Mouse (Mus musculus): Measurements from ENCODE around the gene Slx4. TPM values are rescaled to one million over a fixed set of nuclear protein-coding genes. Genes with fewer than 3 reads are reported as not detected.
"Not testable (repeated sequence)": the region's sequence is repeated elsewhere in the genome, so short reads cannot be mapped to it uniquely, and the experiment has no call there.

The Slx4 gene
- polyA plus RNA-seq, 1 experiment from 2014 or later = 21.2 TPM

DNA sequence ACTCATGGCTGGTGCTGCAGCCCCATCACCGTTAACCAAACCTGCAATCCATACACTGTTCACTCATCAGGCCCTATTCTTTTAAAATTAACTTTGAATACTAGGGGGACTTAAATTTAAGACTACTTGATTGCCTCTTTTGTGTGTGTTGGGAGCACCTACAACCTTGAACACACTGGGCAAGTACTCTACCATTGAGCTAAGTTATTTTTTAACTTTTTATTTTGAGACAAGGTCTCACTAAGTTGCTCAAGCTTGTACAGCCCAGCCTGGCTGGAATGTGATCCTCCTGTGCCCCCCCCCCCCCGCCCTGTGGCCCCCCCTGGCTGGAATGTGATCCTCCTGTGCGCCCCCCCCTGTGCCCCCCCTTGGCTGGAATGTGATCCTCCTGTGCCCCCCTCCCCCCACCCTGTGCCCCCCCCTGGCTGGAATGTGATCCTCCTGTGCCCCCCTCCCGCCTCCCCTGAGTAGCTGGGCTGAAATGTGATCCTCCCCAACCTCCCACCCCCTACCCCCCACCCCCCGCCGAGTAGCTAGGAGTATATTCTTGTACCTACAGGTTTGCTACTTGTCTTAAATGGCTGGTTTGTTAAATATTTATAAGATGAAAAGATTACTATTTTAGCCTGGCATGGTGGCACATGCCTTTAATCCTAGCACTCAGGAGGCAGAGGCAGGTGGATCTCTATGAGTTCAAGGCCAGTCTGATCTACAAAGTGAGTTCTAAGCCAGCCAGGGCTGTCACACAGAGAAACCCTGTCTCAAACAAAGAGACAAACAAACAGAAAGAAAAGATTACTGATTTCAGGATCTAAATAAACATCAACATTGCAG lies 28.1 kb upstream of the Slx4 start:
- Histone ChIP-seq H3K4me3 (no peak overlapping the region), H3K27ac (no peak overlapping the region), H3K4me2 (no peak overlapping the region), H3K27me3 (no peaks in the 10 kb centered on the region), H3K9me3 (no peaks in the 10 kb centered on the region; the same call in 1 of the 2 replicates), H3K9ac (no peak overlapping the region), H3K36me3 (peaks cover 9% of the 10 kb centered on the region), H3K4me1 (no peaks in the 10 kb centered on the region)
- no peak for ATAC-seq (ENCODE audit: insufficient number of reproducible peaks, insufficient read depth, low FRiP score, low TSS enrichment, low read depth)
- WGBS = 31% methylated on average over 4 of the region's 6 CpGs

DNA sequence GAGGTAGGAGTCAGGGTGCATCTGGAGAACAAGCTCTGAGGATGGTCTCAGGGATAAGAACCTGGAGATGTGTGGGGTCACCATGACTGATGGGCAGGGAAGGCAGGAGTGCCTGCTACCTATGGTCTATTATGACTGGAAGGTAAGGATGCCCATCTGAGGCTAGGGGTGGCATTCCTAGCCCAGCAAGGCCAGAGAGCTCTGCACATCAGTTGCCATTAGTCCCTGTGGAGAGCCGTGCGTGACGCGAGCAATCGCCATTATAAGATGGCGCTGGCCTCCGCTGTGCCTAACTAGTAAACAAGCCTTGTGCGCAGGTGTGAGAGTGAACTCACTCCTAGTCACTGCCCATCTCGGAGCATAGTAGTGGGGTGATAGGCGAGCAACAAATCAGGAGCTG lies 26.9 kb upstream of the Slx4 start:
- Histone ChIP-seq H3K27me3 (no peaks in the 10 kb centered on the region), H3K4me3 (no peak overlapping the region), H3K27ac (no peak overlapping the region), H3K36me3 (no peaks in the 10 kb centered on the region), H3K9me3 (no peaks in the 10 kb centered on the region; the same call in 1 of the 2 replicates), H3K4me1 (no peaks in the 10 kb centered on the region), H3K9ac (no peak overlapping the region), H3K4me2 (no peak overlapping the region)
- no peak for ATAC-seq (ENCODE audit: insufficient number of reproducible peaks, insufficient read depth, low FRiP score, low TSS enrichment, low read depth)
- 94% methylated on average over 10 of the region's 10 CpGs for WGBS

DNA sequence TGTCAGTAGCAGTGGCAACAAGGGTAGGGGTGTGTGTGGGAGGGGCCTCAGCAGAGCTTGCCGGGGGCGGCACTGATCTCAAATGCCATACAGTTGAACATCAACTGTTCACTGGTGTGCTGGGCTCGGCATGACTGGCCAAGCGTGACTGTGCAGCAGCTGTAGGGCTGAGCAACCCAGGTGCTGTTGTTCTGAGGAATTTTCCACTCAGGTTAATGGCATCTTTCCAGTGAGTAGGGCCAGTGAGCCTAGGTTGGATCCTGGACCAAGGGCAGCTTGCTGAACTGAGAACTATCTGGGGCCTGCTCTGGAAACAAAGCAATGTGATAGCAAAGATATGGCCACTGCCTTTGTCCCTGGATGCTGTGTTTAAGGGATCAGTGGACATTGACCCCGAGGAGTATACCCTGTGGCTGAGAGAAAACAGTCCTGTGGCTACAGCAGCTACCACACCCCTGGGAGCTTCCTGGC lies 25.8 kb upstream of the Slx4 start:
- H3K27ac ChIP-seq = no peak overlapping the region
- H3K4me1 ChIP-seq = no peaks in the 10 kb centered on the region
- no peak overlapping the region for H3K4me2 ChIP-seq
- no peak for ATAC-seq (ENCODE audit: insufficient number of reproducible peaks, insufficient read depth, low FRiP score, low TSS enrichment, low read depth)
- H3K9ac ChIP-seq = no peak overlapping the region
- H3K4me3 ChIP-seq = no peak overlapping the region
- H3K9me3 ChIP-seq = no peaks in the 10 kb centered on the region; the same call in 1 of the 2 replicates
- no peaks in the 10 kb centered on the region for H3K27me3 ChIP-seq
- H3K36me3 ChIP-seq = no peaks in the 10 kb centered on the region
- WGBS = 81% methylated on average over 5 of the region's 5 CpGs

DNA sequence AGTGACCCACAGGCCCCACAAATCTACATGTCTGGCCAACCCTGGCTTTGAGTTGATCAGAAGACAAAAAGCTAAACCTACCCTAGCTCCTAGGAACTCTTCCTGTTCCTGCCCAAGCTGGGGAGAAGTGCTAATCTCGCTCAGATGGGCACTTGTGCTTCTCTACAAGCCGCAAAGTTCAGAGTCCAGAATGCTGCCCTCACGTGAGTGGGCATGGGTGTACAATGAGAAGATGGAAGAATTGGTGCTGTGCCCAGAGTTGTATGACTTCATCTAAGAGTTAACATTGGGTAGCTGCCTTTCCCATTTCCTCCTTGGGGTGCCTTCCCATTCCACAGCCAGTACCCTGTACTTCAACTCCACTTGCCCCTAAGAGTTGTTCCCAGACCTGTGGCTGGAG lies 23.6 kb upstream of the Slx4 start:
- no peak overlapping the region for H3K27ac ChIP-seq

DNA sequence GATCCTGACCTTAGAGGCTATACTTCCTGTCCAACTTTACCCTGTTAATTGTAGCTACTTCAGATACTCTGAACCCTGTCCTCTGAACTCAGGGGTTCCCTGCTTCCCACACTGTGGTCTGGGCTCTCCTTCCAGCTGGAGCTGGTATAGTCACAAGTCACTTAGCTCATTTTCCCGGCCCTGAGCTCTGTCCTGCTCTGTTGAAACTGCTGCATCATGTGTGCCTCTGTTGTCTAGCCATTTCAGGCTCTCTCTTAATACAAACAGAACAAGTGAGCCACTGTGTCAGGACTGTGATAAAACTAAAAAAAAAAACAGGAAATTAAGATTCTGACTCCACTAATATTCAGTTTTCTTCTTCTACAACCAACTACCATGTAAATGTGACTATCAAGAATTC lies 23.1 kb upstream of the Slx4 start:
- Histone ChIP-seq H3K9ac (no peak overlapping the region), H3K4me3 (no peak overlapping the region), H3K4me1 (no peaks in the 10 kb centered on the region), H3K27me3 (no peaks in the 10 kb centered on the region), H3K27ac (no peak overlapping the region), H3K4me2 (no peak overlapping the region), H3K9me3 (no peaks in the 10 kb centered on the region), H3K36me3 (no peaks in the 10 kb centered on the region)
- no peak for ATAC-seq (ENCODE audit: insufficient number of reproducible peaks, insufficient read depth, low FRiP score, low TSS enrichment, low read depth)
- 50% methylated on average over 1 of the region's 1 CpGs for WGBS

More for the DNA sequence above, 23.6 kb upstream of the Slx4 start:
- ATAC-seq (ENCODE audit: insufficient number of reproducible peaks, insufficient read depth, low FRiP score, low TSS enrichment, low read depth) = no peak
- no peaks in the 10 kb centered on the region for H3K27me3 ChIP-seq
- no peaks in the 10 kb centered on the region for H3K9me3 ChIP-seq
- no peak overlapping the region for H3K9ac ChIP-seq
- H3K4me1 ChIP-seq = no peaks in the 10 kb centered on the region
- WGBS = 76% methylated on average over 3 of the region's 3 CpGs
- H3K4me2 ChIP-seq = no peak overlapping the region
- H3K4me3 ChIP-seq = no peak overlapping the region
- no peaks in the 10 kb centered on the region for H3K36me3 ChIP-seq

DNA sequence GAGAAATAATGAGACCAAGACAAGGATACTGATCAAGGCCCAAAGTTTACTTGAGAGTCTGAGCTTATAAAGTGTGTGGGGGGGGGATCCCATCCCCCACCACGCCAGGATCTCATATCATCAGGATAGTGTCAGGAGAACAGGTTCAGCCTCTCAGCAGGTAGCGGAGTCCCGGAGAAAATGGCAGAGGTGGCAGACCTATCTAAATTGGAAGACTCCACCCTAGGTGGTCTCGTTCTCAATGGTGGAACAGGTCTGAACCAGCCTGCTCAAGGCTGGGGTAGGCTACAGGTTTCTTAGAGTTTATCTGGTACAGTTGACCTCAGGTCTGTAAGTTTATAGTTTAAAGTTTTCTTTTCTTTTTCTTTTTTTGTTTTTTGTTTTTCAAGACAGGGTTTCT lies 19.1 kb upstream of the Slx4 start:
- Histone ChIP-seq H3K27me3 (no peaks in the 10 kb centered on the region), H3K4me2 (no peak overlapping the region), H3K4me3 (no peak overlapping the region), H3K9ac (no peak overlapping the region), H3K36me3 (no peaks in the 10 kb centered on the region), H3K9me3 (no peaks in the 10 kb centered on the region), H3K27ac (no peak overlapping the region), H3K4me1 (no peaks in the 10 kb centered on the region)
- 78% methylated on average over 4 of the region's 4 CpGs for WGBS
- ATAC-seq (ENCODE audit: insufficient number of reproducible peaks, insufficient read depth, low FRiP score, low TSS enrichment, low read depth) = no peak

DNA sequence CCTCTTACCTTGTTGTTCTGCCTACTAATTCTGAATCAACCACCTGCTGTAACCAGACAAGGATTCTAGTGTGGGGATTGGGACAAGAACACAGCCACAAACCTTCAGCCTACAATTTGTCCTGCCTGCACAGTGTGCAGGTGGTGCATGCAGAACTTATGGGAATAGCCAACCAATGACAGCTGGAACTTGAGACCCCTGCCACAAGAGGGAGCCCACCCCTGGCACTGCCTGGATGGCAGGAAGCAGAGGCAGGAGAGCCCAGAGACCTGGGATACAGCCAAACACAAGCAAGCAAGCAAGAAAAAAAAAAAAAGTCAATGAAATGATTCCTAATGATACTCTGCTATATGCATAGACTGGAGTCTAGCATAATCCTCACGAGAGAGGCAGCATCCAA lies 17.7 kb upstream of the Slx4 start:
- H3K27ac ChIP-seq = no peak overlapping the region
- no peaks in the 10 kb centered on the region for H3K36me3 ChIP-seq
- no peaks in the 10 kb centered on the region for H3K27me3 ChIP-seq
- H3K4me1 ChIP-seq = no peaks in the 10 kb centered on the region
- H3K4me2 ChIP-seq = no peak overlapping the region
- no peak overlapping the region for H3K4me3 ChIP-seq
- ATAC-seq (ENCODE audit: insufficient number of reproducible peaks, insufficient read depth, low FRiP score, low TSS enrichment, low read depth) = no peak
- H3K9ac ChIP-seq = no peak overlapping the region
- no peaks in the 10 kb centered on the region for H3K9me3 ChIP-seq
- 73% methylated on average over 1 of the region's 1 CpGs for WGBS

DNA sequence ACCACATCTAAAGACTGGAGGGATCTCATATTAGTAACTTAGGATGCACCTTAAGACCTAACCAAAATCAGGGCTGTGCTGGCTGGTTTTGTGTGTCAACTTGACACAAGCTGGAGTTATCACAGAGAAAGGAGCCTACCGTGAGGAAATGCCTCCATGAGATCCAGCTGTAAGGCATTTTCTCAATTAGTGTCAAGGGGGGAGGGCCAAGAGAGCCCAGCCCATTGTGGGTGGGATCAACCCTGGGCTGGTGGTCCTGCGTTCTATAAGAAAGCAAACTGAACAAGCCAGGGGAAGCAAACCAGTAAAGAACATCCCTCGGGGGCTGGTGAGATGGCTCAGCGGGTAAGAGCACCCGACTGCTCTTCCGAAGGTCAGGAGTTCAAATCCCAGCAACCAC lies 13.9 kb upstream of the Slx4 start:
- H3K4me2 ChIP-seq; H3K9ac ChIP-seq; H3K4me3 ChIP-seq; ATAC-seq (ENCODE audit: insufficient number of reproducible peaks, insufficient read depth, low FRiP score, low TSS enrichment, low read depth); H3K9me3 ChIP-seq; H3K36me3 ChIP-seq; H3K27me3 ChIP-seq; H3K4me1 ChIP-seq; H3K27ac ChIP-seq: not testable (repeated sequence)
- WGBS = 34% methylated on average over 6 of the region's 6 CpGs

DNA sequence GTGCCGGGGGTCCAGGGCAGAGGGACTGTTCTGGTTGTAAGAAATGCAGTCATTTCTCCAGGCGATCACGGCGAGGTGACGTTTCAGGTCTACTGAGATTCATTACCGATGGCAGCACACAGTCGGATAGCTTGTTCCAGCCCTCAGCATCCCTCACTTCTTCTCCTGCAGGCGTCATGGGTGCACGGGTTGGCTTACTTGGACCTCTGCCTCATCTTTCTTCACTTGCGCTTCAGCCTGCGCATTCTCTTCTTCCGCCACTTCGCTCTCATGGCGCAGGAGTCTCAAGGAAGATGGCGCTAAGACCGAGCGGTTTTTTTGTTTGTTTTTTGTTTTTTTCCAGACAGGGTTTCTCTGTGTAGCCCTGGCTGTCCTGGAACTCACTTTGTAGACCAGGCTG lies 13.2 kb upstream of the Slx4 start:
- H3K27ac ChIP-seq; H3K4me2 ChIP-seq; H3K9ac ChIP-seq; H3K4me3 ChIP-seq; H3K9me3 ChIP-seq; H3K36me3 ChIP-seq; H3K4me1 ChIP-seq; H3K27me3 ChIP-seq; ATAC-seq (ENCODE audit: insufficient number of reproducible peaks, insufficient read depth, low FRiP score, low TSS enrichment, low read depth): not testable (repeated sequence)
- 80% methylated on average over 17 of the region's 17 CpGs for WGBS

DNA sequence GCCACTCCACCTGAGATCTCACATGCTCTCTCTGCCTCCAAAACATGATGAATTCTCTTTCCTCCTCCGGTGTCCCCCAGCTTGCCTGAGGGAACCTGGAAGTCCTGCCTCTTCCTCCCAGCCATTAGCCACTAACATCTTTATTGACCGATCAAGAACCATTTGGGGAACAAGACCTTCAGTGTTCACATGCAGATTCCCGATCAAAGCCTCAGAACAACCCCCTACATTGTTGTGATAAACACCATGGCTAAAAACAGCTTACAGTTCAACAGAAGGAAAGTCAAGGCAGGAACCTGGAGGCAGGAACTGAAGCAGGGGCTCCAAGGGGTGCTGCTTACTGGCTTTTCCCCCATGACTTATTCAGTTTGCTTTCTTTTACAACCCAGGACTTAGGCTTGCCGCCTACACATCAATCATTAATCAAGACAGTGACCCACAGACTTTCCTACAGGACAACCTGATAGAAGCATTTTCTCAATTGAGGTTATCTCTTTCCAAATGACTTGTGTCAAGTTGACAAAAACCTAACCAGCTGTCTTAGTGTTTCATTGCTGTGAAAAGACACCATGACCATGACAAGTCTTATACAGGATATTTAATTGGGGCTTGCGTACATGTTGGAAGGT lies 10.6 kb upstream of the Slx4 start:
- no peaks in the 10 kb centered on the region for H3K9me3 ChIP-seq
- no peaks in the 10 kb centered on the region for H3K27me3 ChIP-seq
- H3K4me2 ChIP-seq = no peak overlapping the region
- H3K9ac ChIP-seq = no peak overlapping the region
- no peaks in the 10 kb centered on the region for H3K36me3 ChIP-seq
- H3K4me3 ChIP-seq = no peak overlapping the region
- WGBS = 77% methylated on average over 5 of the region's 5 CpGs
- ATAC-seq (ENCODE audit: insufficient number of reproducible peaks, insufficient read depth, low FRiP score, low TSS enrichment, low read depth) = no peak
- no peaks in the 10 kb centered on the region for H3K4me1 ChIP-seq
- H3K27ac ChIP-seq = no peak overlapping the region

DNA sequence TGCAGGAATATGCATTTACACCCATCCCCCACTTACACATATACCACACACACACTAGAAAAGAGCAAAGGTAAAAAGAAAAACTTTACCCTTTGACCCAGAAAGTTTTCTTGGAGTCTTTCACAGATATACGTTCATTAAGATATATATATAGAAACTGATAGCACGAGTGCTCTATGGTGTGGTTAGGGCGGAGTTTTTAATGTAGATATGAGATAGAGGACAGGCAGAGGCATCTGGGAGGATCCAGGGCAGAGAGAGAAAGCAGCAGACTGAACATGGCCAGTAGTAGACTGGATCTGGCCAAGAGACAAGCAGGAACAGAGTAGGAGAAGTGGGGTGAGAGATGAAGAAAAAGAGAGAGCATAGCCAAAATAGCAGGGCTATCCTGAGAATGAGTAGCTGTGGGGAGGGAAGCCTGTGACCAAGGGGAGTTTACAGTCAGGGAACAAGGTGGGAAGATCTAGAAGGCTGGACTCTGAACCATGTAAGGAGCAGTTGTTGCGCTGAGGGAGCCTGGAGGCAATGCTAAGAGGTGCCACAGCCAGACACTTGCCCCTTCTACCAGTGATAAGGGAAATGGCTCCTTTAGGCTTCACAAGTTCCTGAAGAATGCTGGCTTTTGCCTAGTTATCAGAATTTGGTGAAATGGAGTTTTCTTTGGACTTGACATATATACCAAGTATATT lies 9.5 kb upstream of the Slx4 start:
- WGBS = 66% methylated on average over 4 of the region's 4 CpGs
- no peak overlapping the region for H3K4me3 ChIP-seq
- H3K4me1 ChIP-seq = no peaks in the 10 kb centered on the region
- no peak overlapping the region for H3K27ac ChIP-seq
- no peaks in the 10 kb centered on the region for H3K27me3 ChIP-seq
- H3K9me3 ChIP-seq = no peaks in the 10 kb centered on the region
- H3K4me2 ChIP-seq = no peak overlapping the region
- no peaks in the 10 kb centered on the region for H3K36me3 ChIP-seq
- no peak overlapping the region for H3K9ac ChIP-seq
- no peak for ATAC-seq (ENCODE audit: insufficient number of reproducible peaks, insufficient read depth, low FRiP score, low TSS enrichment, low read depth)

DNA sequence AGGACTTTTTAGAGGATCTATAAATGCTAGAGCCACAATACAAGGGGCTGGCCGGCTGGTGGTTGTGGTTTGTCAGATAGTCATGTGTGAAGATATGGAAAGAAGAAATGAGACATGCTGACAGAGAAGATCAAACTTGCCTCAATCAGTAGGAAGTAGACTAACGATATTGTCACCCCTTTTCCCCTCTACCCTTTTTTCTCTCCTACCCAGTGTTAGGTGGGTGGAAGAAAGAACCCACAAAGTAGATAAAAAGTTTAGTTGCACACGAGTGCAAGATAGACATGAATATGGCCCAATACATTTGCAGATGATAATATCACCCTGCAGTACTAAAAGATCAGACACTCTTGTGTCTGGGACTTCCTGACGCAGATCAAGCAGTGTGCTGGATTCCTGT lies 15.2 kb downstream of the Slx4 start:
- WGBS = 92% methylated on average over 4 of the region's 4 CpGs

More for the DNA sequence above, 15.2 kb downstream of the Slx4 start:
- no peak for ATAC-seq (ENCODE audit: insufficient number of reproducible peaks, insufficient read depth, low FRiP score, low TSS enrichment, low read depth)
- Histone ChIP-seq H3K27ac (no peak overlapping the region), H3K9ac (no peak overlapping the region), H3K36me3 (peaks cover 97% of the 10 kb centered on the region), H3K27me3 (no peaks in the 10 kb centered on the region), H3K4me2 (no peak overlapping the region), H3K9me3 (no peaks in the 10 kb centered on the region), H3K4me1 (no peaks in the 10 kb centered on the region), H3K4me3 (no peak overlapping the region)

Measured in embryonic facial prominence, embryonic 13.5 days (tissue).